Mouse (Mus musculus): ENCODE data around the gene Smoc1.

Gene Smoc1

GRCm38 (mm10) chr12:81130692-81131091 lies 104.1 kb downstream of the Smoc1 start:
- no peak for DNase-seq (ENCODE audit: low spot score in 2 of 2)

- no peak for DNase-seq (ENCODE audit: low spot score in 2 of 2)
Measured at GRCm38 (mm10) chr12:81131114-81131513, 104.5 kb downstream of the Smoc1 start.

GRCm38 (mm10) chr12:81133055-81133665 lies 106.6 kb downstream of the Smoc1 start:
- DNase-seq (ENCODE audit: low spot score in 2 of 2): no peak

- no peak for DNase-seq (ENCODE audit: low spot score in 2 of 2)
Measured at GRCm38 (mm10) chr12:81138217-81138616, 111.6 kb downstream of the Smoc1 start.

GRCm38 (mm10) chr12:81139463-81139862 lies 112.9 kb downstream of the Smoc1 start:
- DNase-seq (ENCODE audit: low spot score in 2 of 2): no peak

GRCm38 (mm10) chr12:81140594-81141328 lies 114.2 kb downstream of the Smoc1 start:
- peak; percentile 17 to 22 for DNase-seq (ENCODE audit: low spot score in 2 of 2)

- DNase-seq (ENCODE audit: low spot score in 2 of 2): no peak
Measured at GRCm38 (mm10) chr12:81141329-81141711, 114.7 kb downstream of the Smoc1 start.

GRCm38 (mm10) chr12:81142231-81142630 lies 115.6 kb downstream of the Smoc1 start:
- no peak for DNase-seq (ENCODE audit: low spot score in 2 of 2)

- DNase-seq (ENCODE audit: low spot score in 2 of 2): no peak
Measured at GRCm38 (mm10) chr12:81144201-81144600, 117.6 kb downstream of the Smoc1 start.

- no peak for DNase-seq (ENCODE audit: low spot score in 2 of 2)
Measured at GRCm38 (mm10) chr12:81146417-81147180, 120.0 kb downstream of the Smoc1 start.

- DNase-seq (ENCODE audit: low spot score in 2 of 2): no peak
Measured at GRCm38 (mm10) chr12:81147956-81148355, 121.3 kb downstream of the Smoc1 start.

- DNase-seq (ENCODE audit: low spot score in 2 of 2): no peak
Measured at GRCm38 (mm10) chr12:81150917-81151316, 124.3 kb downstream of the Smoc1 start.

- no peak for DNase-seq (ENCODE audit: low spot score in 2 of 2)
Measured at GRCm38 (mm10) chr12:81152082-81152481, 125.5 kb downstream of the Smoc1 start.

- no peak for DNase-seq (ENCODE audit: low spot score in 2 of 2)
Measured at GRCm38 (mm10) chr12:81155675-81156074, 129.1 kb downstream of the Smoc1 start.

- no peak for DNase-seq (ENCODE audit: low spot score in 2 of 2)
Measured at GRCm38 (mm10) chr12:81156841-81157240, 130.2 kb downstream of the Smoc1 start.

- no peak for DNase-seq (ENCODE audit: low spot score in 2 of 2)
Measured at GRCm38 (mm10) chr12:81159947-81160346, 133.3 kb downstream of the Smoc1 start.

GRCm38 (mm10) chr12:81160425-81160824 lies 133.8 kb downstream of the Smoc1 start:
- no peak for DNase-seq (ENCODE audit: low spot score in 2 of 2)

GRCm38 (mm10) chr12:81160831-81161230 lies 134.2 kb downstream of the Smoc1 start:
- DNase-seq (ENCODE audit: low spot score in 2 of 2): no peak

GRCm38 (mm10) chr12:81161282-81161681 lies 134.7 kb downstream of the Smoc1 start:
- DNase-seq (ENCODE audit: low spot score in 2 of 2): no peak

GRCm38 (mm10) chr12:81163131-81163530 lies 136.5 kb downstream of the Smoc1 start:
- DNase-seq (ENCODE audit: low spot score in 2 of 2): no peak

- no peak for DNase-seq (ENCODE audit: low spot score in 2 of 2)
Measured at GRCm38 (mm10) chr12:81163566-81163965, 137.0 kb downstream of the Smoc1 start.

- DNase-seq (ENCODE audit: low spot score in 2 of 2): no peak
Measured at GRCm38 (mm10) chr12:81166092-81166491, 139.5 kb downstream of the Smoc1 start.

- no peak for DNase-seq (ENCODE audit: low spot score in 2 of 2)
Measured at GRCm38 (mm10) chr12:81166615-81167014, 140.0 kb downstream of the Smoc1 start.

All from right cerebral cortex, postnatal 36 days (tissue).